ENCODE assay signal across 8 mouse cellular contexts in genomic region chr2:122375391-122375991, GRCm38 (mm10). TPM values are rescaled to one million over a fixed set of nuclear protein-coding genes. Genes with fewer than 3 reads are reported as not detected.
DNase-seq lines count a peak whose midpoint lies in the region; ATAC-seq and TF ChIP-seq lines count a peak whose summit lies in the region.

No protein-coding gene starts in this region.

- peak; percentile 84 for ATAC-seq in forebrain, embryonic 15.5 days (replicated peaks)
- peak; percentile 71 for ATAC-seq in lung, embryonic 14.5 days (ENCODE audit: insufficient read depth)

- no peaks in the 10 kb centered on the region for H3K9me3 ChIP-seq in forebrain, embryonic 15.5 days
- H3K9me3 ChIP-seq in lung, embryonic 14.5 days (ENCODE audit: low read depth, low read length): no peaks in the 10 kb centered on the region

- DNase-seq in ES-CJ7 (ENCODE audit: low read depth, low spot score): peak; percentile 96
- peak; percentile 98 for DNase-seq in cerebellum, adult 11 months
- peak; percentile 94 to 96 for DNase-seq in heart, postnatal 36 days
- DNase-seq in layer of hippocampus, adult 2 months (ENCODE audit: low spot score in 2 of 2): peak; percentile 95 to 98
- peak; percentile 99 for DNase-seq in lung, embryonic 14.5 days
- DNase-seq in thymus, adult 2 months: peak; percentile 90

- H3K4me3 ChIP-seq in forebrain, embryonic 15.5 days: peak overlapping the region; percentile 78
- H3K4me3 ChIP-seq in layer of hippocampus, adult 2 months: peak overlapping the region; percentile 88
- peak overlapping the region; percentile 64 for H3K4me3 ChIP-seq in lung, embryonic 14.5 days (ENCODE audit: low read depth, low read length)
- H3K4me3 ChIP-seq in olfactory bulb, adult 2 months (ENCODE audit: insufficient read depth, low read depth, low read length): peak overlapping the region; percentile 69
- H3K4me3 ChIP-seq in thymus, adult 2 months (ENCODE audit: control insufficient read depth, insufficient read depth, low read length): peak overlapping the region; percentile 67

- H3K27me3 ChIP-seq in forebrain, embryonic 15.5 days: peaks cover 8% of the 10 kb centered on the region; the same call in 1 of the 2 replicates
- H3K27me3 ChIP-seq in lung, embryonic 14.5 days (ENCODE audit: insufficient read depth, low read length): no peaks in the 10 kb centered on the region
- no peaks in the 10 kb centered on the region for H3K27me3 ChIP-seq in thymus, adult 2 months (ENCODE audit: control insufficient read depth, insufficient read depth, low read length)

- peak overlapping the region; percentile 78 for H3K4me2 ChIP-seq in forebrain, embryonic 15.5 days (replicated peaks)
- H3K4me2 ChIP-seq in lung, embryonic 14.5 days: peak overlapping the region; percentile 90

- peak overlapping the region; percentile 90 for H3K27ac ChIP-seq in forebrain, embryonic 15.5 days (replicated peaks)
- peak overlapping the region; percentile 89 for H3K27ac ChIP-seq in layer of hippocampus, adult 2 months
- peak overlapping the region; percentile 91 for H3K27ac ChIP-seq in lung, embryonic 14.5 days (ENCODE audit: low read depth)
- peak overlapping the region; percentile 40 for H3K27ac ChIP-seq in olfactory bulb, adult 2 months (ENCODE audit: insufficient read depth, low read depth, low read length)
- peak overlapping the region; percentile 1; the same call in 1 of the 2 replicates for H3K27ac ChIP-seq in thymus, adult 2 months (ENCODE audit: control insufficient read depth, insufficient read depth, low read length)

- peak; percentile 39; the same call in 1 of the 2 replicates for TF ChIP-seq POLR2A in olfactory bulb, adult 2 months (IDR thresholded peaks at IDR 0.05; ENCODE audit: insufficient read depth, low read depth, low read length)
- no peak; the same call in 1 of the 2 replicates for TF ChIP-seq POLR2A in thymus, adult 2 months (IDR thresholded peaks at IDR 0.05; ENCODE audit: control insufficient read depth, extremely low read depth, insufficient read depth, low read length, poor library complexity)

- H3K9ac ChIP-seq in forebrain, embryonic 15.5 days (replicated peaks): peak overlapping the region; percentile 83
- peak overlapping the region; percentile 63 for H3K9ac ChIP-seq in lung, embryonic 14.5 days

- intact Hi-C loops in heart, postnatal 36 days (cut with DNase I): loop anchor here (10.0 kb wide), 1 partner anchor 249 kb away; no protein-coding TSS in a partner anchor

- no peaks in the 10 kb centered on the region for H3K36me3 ChIP-seq in forebrain, embryonic 15.5 days
- no peaks in the 10 kb centered on the region for H3K36me3 ChIP-seq in lung, embryonic 14.5 days (ENCODE audit: insufficient read depth)
- H3K36me3 ChIP-seq in thymus, adult 2 months (ENCODE audit: control insufficient read depth, insufficient read depth, low read length): no peaks in the 10 kb centered on the region

- under 1% methylated on average over 32 of the region's 32 CpGs for WGBS in forebrain, embryonic 15.5 days
- 2% methylated on average over 32 of the region's 32 CpGs for WGBS in lung, embryonic 14.5 days
- WGBS in olfactory bulb, adult 2 months: under 1% methylated on average over 32 of the region's 32 CpGs
- under 1% methylated on average over 32 of the region's 32 CpGs for WGBS in thymus, adult 2 months

- TF ChIP-seq CTCF in layer of hippocampus, adult 2 months (conservative IDR thresholded peaks at IDR 0.05): no peak
- no peak for TF ChIP-seq CTCF in lung, embryonic 14.5 days (IDR thresholded peaks at IDR 0.05; ENCODE audit: low read depth)
- no peak for TF ChIP-seq CTCF in olfactory bulb, adult 2 months (IDR thresholded peaks at IDR 0.05; ENCODE audit: insufficient read depth, low read depth, low read length)
- no peak for TF ChIP-seq CTCF in thymus, adult 2 months (IDR thresholded peaks at IDR 0.05; ENCODE audit: borderline replicate concordance, control insufficient read depth, extremely low read depth, insufficient read depth, low read length, poor library complexity)

- H3K4me1 ChIP-seq in forebrain, embryonic 15.5 days: peaks cover 11% of the 10 kb centered on the region; the same call in 1 of the 2 replicates
- no peaks in the 10 kb centered on the region for H3K4me1 ChIP-seq in lung, embryonic 14.5 days (ENCODE audit: insufficient read depth)
- peaks cover under 1% of the 10 kb centered on the region; the same call in 1 of the 2 replicates for H3K4me1 ChIP-seq in olfactory bulb, adult 2 months (ENCODE audit: control insufficient read depth, insufficient read depth, low read length)
- H3K4me1 ChIP-seq in thymus, adult 2 months (replicated peaks; ENCODE audit: control insufficient read depth, insufficient read depth, low read length): peaks cover 10% of the 10 kb centered on the region

RNA-seq across cellular contexts. Expression of gene Shf, which starts 6.5 kb away (rescaled TPM):
- 10.3 and 11.0 TPM in 2 replicates for polyA plus RNA-seq in forebrain, embryonic 15.5 days (2015; fragmentation: Nextera tagmentation; extraction: Ambion mirVana)
- 1 to 10 TPM; 5.0 to 6.1 TPM for total RNA-seq in heart, postnatal 36 days (2021)
- 10 to 100 TPM; 61.7 to 62.6 TPM for total RNA-seq in layer of hippocampus, adult 2 months (2021)
- 3.7 and 5.1 TPM in 2 replicates for polyA plus RNA-seq in lung, embryonic 14.5 days (2014; fragmentation: Nextera tagmentation; extraction: Ambion mirVana)
- not detected in 2 replicates for polyA plus RNA-seq in olfactory bulb, adult 2 months (2012; ENCODE audit: insufficient read depth, insufficient read length, low replicate concordance, missing spikeins)
- polyA plus RNA-seq in thymus, adult 2 months (2012; rRNA removed): 36.3 and 41.9 TPM in 2 replicates

RNA-seq across cellular contexts. Expression of gene Slc28a2, which starts 50.8 kb away (rescaled TPM):
- not detected in 2 replicates for polyA plus RNA-seq in forebrain, embryonic 15.5 days (2015; fragmentation: Nextera tagmentation; extraction: Ambion mirVana)
- total RNA-seq in heart, postnatal 36 days (2021): 10 to 100 TPM; 21.7 to 22.4 TPM
- under 1 TPM in 1 of 2 experiments, not detected in 1; 0.54 TPM for total RNA-seq in layer of hippocampus, adult 2 months (2021)
- polyA plus RNA-seq in lung, embryonic 14.5 days (2014; fragmentation: Nextera tagmentation; extraction: Ambion mirVana): 0.12 and 0.26 TPM in 2 replicates
- not detected in 2 replicates for polyA plus RNA-seq in olfactory bulb, adult 2 months (2012; ENCODE audit: insufficient read depth, insufficient read length, low replicate concordance, missing spikeins)
- polyA plus RNA-seq in thymus, adult 2 months (2012; rRNA removed): 22.9 and 28.7 TPM in 2 replicates

Comparison
In these comparisons a context has a peak if more than half of its experiments do, and no peak if none do; other contexts are left out.
1. Peak in every context shown above with its lines: DNase-seq, ATAC-seq, H3K4me3 ChIP-seq and H3K27ac ChIP-seq.
2. H3K27ac ChIP-seq: peak in every context shown above with its lines; median percentile 91 in lung, embryonic 14.5 days; 90 in forebrain, embryonic 15.5 days; 89 in layer of hippocampus, adult 2 months; 40 in olfactory bulb, adult 2 months; 1 in thymus, adult 2 months.